Mouse (Mus musculus): ENCODE measurements at regions not wholly inside any gene's neighbourhood (a gene's known extent, or its start where the extent isn't known, plus 50 kb on each side); places are given as distances from the start of the nearest gene placed in this dataset.

GRCm38 (mm10) chr13:46129236-46129855 is 144.2 kb upstream of the Stmnd1 start:
- no peak for DNase-seq
- intact Hi-C loops (cut with DNase I) = no loop called here

GRCm38 (mm10) chr13:46123446-46123845 is 150.1 kb upstream of the Stmnd1 start:
- intact Hi-C loops (cut with DNase I) = no loop called here
- DNase-seq = no peak

- intact Hi-C loops (cut with DNase I) = no loop called here
- DNase-seq = no peak
These were observed 151.8 kb upstream of the Atxn1 start for GRCm38 (mm10) chr13:46116576-46116975.

GRCm38 (mm10) chr13:46104971-46105370 is 140.2 kb upstream of the Atxn1 start:
- no peak for DNase-seq
- intact Hi-C loops (cut with DNase I) = no loop called here

GRCm38 (mm10) chr13:46098621-46099020 is 133.8 kb upstream of the Atxn1 start:
- intact Hi-C loops (cut with DNase I) = no loop called here
- DNase-seq = no peak

GRCm38 (mm10) chr13:46098131-46098530 is 133.3 kb upstream of the Atxn1 start:
- no peak for DNase-seq
- intact Hi-C loops (cut with DNase I) = no loop called here

GRCm38 (mm10) chr13:46096968-46097367 is 132.2 kb upstream of the Atxn1 start:
- intact Hi-C loops (cut with DNase I) = no loop called here
- peak in 1 of 2 experiments; percentile 2 for DNase-seq

GRCm38 (mm10) chr13:46096416-46096815 is 131.6 kb upstream of the Atxn1 start:
- intact Hi-C loops (cut with DNase I) = no loop called here
- DNase-seq = no peak

- intact Hi-C loops (cut with DNase I) = no loop called here
- DNase-seq = no peak
These were observed 128.0 kb upstream of the Atxn1 start for GRCm38 (mm10) chr13:46092787-46093186.

- DNase-seq = no peak
- intact Hi-C loops (cut with DNase I) = no loop called here
These were observed 126.3 kb upstream of the Atxn1 start for GRCm38 (mm10) chr13:46091109-46091508.

- intact Hi-C loops (cut with DNase I) = no loop called here
- DNase-seq = no peak
These were observed 123.4 kb upstream of the Atxn1 start for GRCm38 (mm10) chr13:46088237-46088636.

- no peak for DNase-seq
- intact Hi-C loops (cut with DNase I) = no loop called here
These were observed 122.9 kb upstream of the Atxn1 start for GRCm38 (mm10) chr13:46087663-46088062.

GRCm38 (mm10) chr13:46076879-46077278 is 112.1 kb upstream of the Atxn1 start:
- intact Hi-C loops (cut with DNase I) = no loop called here
- DNase-seq = no peak

GRCm38 (mm10) chr13:46071670-46072069 is 106.9 kb upstream of the Atxn1 start:
- intact Hi-C loops (cut with DNase I) = no loop called here
- no peak for DNase-seq

GRCm38 (mm10) chr13:46069571-46069970 is 104.8 kb upstream of the Atxn1 start:
- intact Hi-C loops (cut with DNase I) = no loop called here
- DNase-seq = no peak

GRCm38 (mm10) chr13:46062758-46063157 is 98.0 kb upstream of the Atxn1 start:
- no peak for DNase-seq
- intact Hi-C loops (cut with DNase I) = no loop called here

GRCm38 (mm10) chr13:46059870-46060269 is 95.1 kb upstream of the Atxn1 start:
- intact Hi-C loops (cut with DNase I) = no loop called here
- no peak for DNase-seq

GRCm38 (mm10) chr13:46058862-46059261 is 94.1 kb upstream of the Atxn1 start:
- peak in 1 of 2 experiments; percentile 38 for DNase-seq
- intact Hi-C loops (cut with DNase I) = no loop called here

GRCm38 (mm10) chr13:46058341-46058740 is 93.5 kb upstream of the Atxn1 start:
- intact Hi-C loops (cut with DNase I) = no loop called here
- DNase-seq = no peak

- intact Hi-C loops (cut with DNase I) = no loop called here
- no peak for DNase-seq
These were observed 90.6 kb upstream of the Atxn1 start for GRCm38 (mm10) chr13:46055410-46055809.

GRCm38 (mm10) chr13:46043568-46043967 is 78.8 kb upstream of the Atxn1 start:
- no peak for DNase-seq
- intact Hi-C loops (cut with DNase I) = no loop called here

GRCm38 (mm10) chr13:46043016-46043415 is 78.2 kb upstream of the Atxn1 start:
- intact Hi-C loops (cut with DNase I) = no loop called here
- DNase-seq = no peak

- intact Hi-C loops (cut with DNase I) = no loop called here
- no peak for DNase-seq
These were observed 77.4 kb upstream of the Atxn1 start for GRCm38 (mm10) chr13:46042224-46042623.
